Mouse (Mus musculus) C2C12 (cell line): ENCODE measurements at regions not wholly inside any gene's neighbourhood (a gene's known extent, or its start where the extent isn't known, plus 50 kb on each side); places are given as distances from the start of the nearest gene placed in this dataset.
A peak's percentile ranks its signal among the peaks of the same experiment; 100 is the strongest.

ENCODE experiments used
- CEBPB ChIP-seq: IDR thresholded peaks from one replicate; pipeline ENCODE4 v1.6.1; 2011; ENCODE audit warnings: low read depth, mild to moderate bottlenecking, control low read depth, moderate library complexity
- CTCF ChIP-seq: IDR thresholded peaks from one replicate; pipeline ENCODE4 v1.5.1; 2011; ENCODE audit not compliant: control insufficient read depth, insufficient read depth, insufficient read length
- FOSL1 ChIP-seq: IDR thresholded peaks from one replicate; pipeline ENCODE4 v1.8.0; 2011; ENCODE audit warnings: mild to moderate bottlenecking, low read length; ENCODE audit not compliant: poor library complexity, insufficient read depth, severe bottlenecking
- MAX ChIP-seq: IDR thresholded peaks from one replicate; pipeline ENCODE4 v1.6.1; 2011; ENCODE audit warnings: mild to moderate bottlenecking, control low read depth
- MYOD1 ChIP-seq: IDR thresholded peaks from one replicate; pipeline ENCODE4 v1.6.1; 2011; ENCODE audit warnings: low read depth; ENCODE audit not compliant: control insufficient read depth, insufficient read length
- MYOG ChIP-seq: IDR thresholded peaks from one replicate; pipeline ENCODE4 v1.6.1; 2011; ENCODE audit not compliant: control insufficient read depth, insufficient read length; ENCODE audit errors: extremely low read depth
- USF1 ChIP-seq: IDR thresholded peaks from one replicate; pipeline ENCODE4 v1.6.1; 2011; ENCODE audit warnings: low read depth, mild to moderate bottlenecking, control low read depth, moderate library complexity

GRCm38 (mm10) chr10:11724775-11725174 lies 381.6 kb downstream of the Epm2a start:
- no peak for TF ChIP-seq CTCF
- no peak for TF ChIP-seq CEBPB
- TF ChIP-seq MYOD1 = no peak
- TF ChIP-seq USF1 = peak; percentile 66
- TF ChIP-seq MAX = no peak
- no peak for TF ChIP-seq MYOG
- no peak for TF ChIP-seq FOSL1
